Mouse (Mus musculus) limb, embryonic 11.5 days (tissue): ENCODE data around the gene Dnajb8. TPM values are rescaled to one million over a fixed set of nuclear protein-coding genes. Genes with fewer than 3 reads are reported as not detected.

ENCODE experiments used
- ATAC-seq: fragments of 200-750 bp; cut with Nextera tagmentation; 2 replicates; pipeline ENCODE4 v1.8.0; 2017; ENCODE audit warnings: low read depth; ENCODE audit not compliant: insufficient number of reproducible peaks, low FRiP score, low TSS enrichment
- DNase-seq: peaks from one replicate; pipeline ENCODE4 v3.0.0-alpha.2; 2015; ENCODE audit warnings: low spot score
- H3K27ac ChIP-seq: fragments of 300-500 bp; sonication (generic); replicated peaks from 2 replicates; pipeline ENCODE4 v1.5.1; 2014; ENCODE audit warnings: low read depth, mild to moderate bottlenecking, low read length
- H3K27me3 ChIP-seq: fragments of 300-500 bp; sonication (generic); 2 replicates; pipeline ENCODE4 v1.6.1; 2014; ENCODE audit warnings: mild to moderate bottlenecking, low read length, mixed read lengths; ENCODE audit not compliant: control insufficient read depth, insufficient read depth
- H3K36me3 ChIP-seq: fragments of 300-500 bp; sonication (generic); 2 replicates; pipeline ENCODE4 v1.6.1; 2014; ENCODE audit warnings: mild to moderate bottlenecking, low read length, moderate library complexity, mixed read lengths; ENCODE audit not compliant: control insufficient read depth, insufficient read depth
- H3K4me1 ChIP-seq: fragments of 300-500 bp; sonication (generic); 2 replicates; pipeline ENCODE4 v1.6.1; 2014; ENCODE audit warnings: low read length, mixed read lengths; ENCODE audit not compliant: control insufficient read depth, insufficient read depth
- H3K4me2 ChIP-seq: fragments of 300-500 bp; sonication (generic); 2 replicates; pipeline ENCODE4 v1.6.1; 2014; ENCODE audit warnings: low read depth, mild to moderate bottlenecking, moderate library complexity; ENCODE audit not compliant: severe bottlenecking
- H3K4me3 ChIP-seq: fragments of 300-500 bp; sonication (generic); 2 replicates; pipeline ENCODE4 v1.5.1; 2014; ENCODE audit warnings: low read depth, low read length
- H3K9ac ChIP-seq: fragments of 300-500 bp; sonication (generic); 2 replicates; pipeline ENCODE4 v1.6.1; 2014; ENCODE audit warnings: mild to moderate bottlenecking, low read length
- H3K9me3 ChIP-seq: fragments of 300-500 bp; sonication (generic); 2 replicates; pipeline ENCODE4 v1.6.1; 2016; ENCODE audit warnings: low read length; ENCODE audit not compliant: control insufficient read depth
- WGBS: fragments of 180-500 bp; shearing (Covaris S2); extraction: QIAGEN DNeasy Blood & Tissue Kit; methylation state at CpG from one replicate; pipeline ENCODE4 v1.1.7; 2014; 5-methylcytosine and 5-hydroxymethylcytosine counted together
- polyA plus RNA-seq: library from polyadenylated mRNA; unstranded; fragments of >200 nt; fragmentation: Nextera tagmentation; extraction: Ambion mirVana; gene quantifications from 2 replicates; pipeline ENCODE4 v1.2.1, GENCODE M21; 2014

The Dnajb8 gene
- polyA plus RNA-seq, 1 experiment from 2014 or later, result not detected

GRCm38 (mm10) chr6:88207403-88208033 is 14.6 kb upstream of the Dnajb8 start:
- no peak for ATAC-seq
- WGBS, result 82% methylated on average over 10 of the region's 10 CpGs
- H3K4me2 ChIP-seq, result no peak overlapping the region
- no peak overlapping the region for H3K4me3 ChIP-seq
- H3K9me3 ChIP-seq, result no peaks in the 10 kb centered on the region
- peaks cover 35% of the 10 kb centered on the region for H3K27me3 ChIP-seq
- no peak overlapping the region for H3K9ac ChIP-seq
- H3K36me3 ChIP-seq, result no peaks in the 10 kb centered on the region
- H3K27ac ChIP-seq, result no peak overlapping the region
- H3K4me1 ChIP-seq, result no peaks in the 10 kb centered on the region
- DNase-seq, result no peak

- no peak for ATAC-seq
- Histone ChIP-seq H3K27me3 (peaks cover 32% of the 10 kb centered on the region), H3K4me2 (no peak overlapping the region), H3K36me3 (no peaks in the 10 kb centered on the region), H3K4me3 (no peak overlapping the region), H3K4me1 (no peaks in the 10 kb centered on the region), H3K9me3 (no peaks in the 10 kb centered on the region), H3K27ac (no peak overlapping the region), H3K9ac (no peak overlapping the region)
- 91% methylated on average over 3 of the region's 3 CpGs for WGBS
- DNase-seq, result no peak
Measured at GRCm38 (mm10) chr6:88208321-88208720, 13.7 kb upstream of the Dnajb8 start.

DNA sequence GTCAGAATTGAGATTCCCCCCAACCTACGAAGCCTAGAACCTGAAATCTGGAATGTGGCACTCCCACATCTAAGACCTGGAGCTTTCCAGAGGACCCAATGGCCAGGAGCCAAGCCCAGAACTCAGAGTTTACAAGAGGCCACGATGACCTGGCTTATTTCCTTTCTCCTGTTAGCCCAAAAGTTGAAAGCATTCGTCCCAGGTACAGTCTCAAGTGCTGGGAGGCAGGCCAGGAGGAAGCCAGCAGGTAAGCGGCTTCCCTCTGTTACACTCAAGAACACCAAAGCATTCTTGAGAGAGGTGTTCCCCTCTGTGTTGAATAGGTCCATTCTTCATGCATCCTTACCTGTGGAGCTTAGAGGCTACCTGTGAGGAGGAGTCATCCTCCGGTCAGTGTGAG is 12.6 kb upstream of the Dnajb8 start:
- H3K27me3 ChIP-seq, result peaks cover 22% of the 10 kb centered on the region

GRCm38 (mm10) chr6:88210182-88210581 is 11.9 kb upstream of the Dnajb8 start:
- no peak overlapping the region for H3K4me2 ChIP-seq
- no peaks in the 10 kb centered on the region for H3K4me1 ChIP-seq
- WGBS, result 59% methylated on average over 3 of the region's 3 CpGs
- H3K4me3 ChIP-seq, result no peak overlapping the region
- H3K9me3 ChIP-seq, result no peaks in the 10 kb centered on the region
- no peak overlapping the region for H3K27ac ChIP-seq
- DNase-seq (no peak), ATAC-seq (no peak)
- H3K27me3 ChIP-seq, result peaks cover 15% of the 10 kb centered on the region
- H3K9ac ChIP-seq, result no peak overlapping the region
- no peaks in the 10 kb centered on the region for H3K36me3 ChIP-seq

More for the DNA sequence above, 12.6 kb upstream of the Dnajb8 start:
- DNase-seq (no peak), ATAC-seq (no peak)
- Histone ChIP-seq H3K4me3 (no peak overlapping the region), H3K4me1 (no peaks in the 10 kb centered on the region), H3K9me3 (no peaks in the 10 kb centered on the region), H3K9ac (no peak overlapping the region), H3K27ac (no peak overlapping the region), H3K4me2 (no peak overlapping the region), H3K36me3 (no peaks in the 10 kb centered on the region)
- 81% methylated on average over 5 of the region's 5 CpGs for WGBS

- Histone ChIP-seq H3K27me3 (no peaks in the 10 kb centered on the region), H3K4me2 (no peak overlapping the region), H3K36me3 (no peaks in the 10 kb centered on the region), H3K9ac (no peak overlapping the region), H3K27ac (no peak overlapping the region), H3K4me1 (no peaks in the 10 kb centered on the region), H3K4me3 (no peak overlapping the region), H3K9me3 (no peaks in the 10 kb centered on the region)
- DNase-seq (no peak), ATAC-seq (no peak)
- 52% methylated on average over 6 of the region's 6 CpGs for WGBS
Measured at GRCm38 (mm10) chr6:88215797-88216196, 6.3 kb upstream of the Dnajb8 start.

- Histone ChIP-seq H3K36me3 (no peaks in the 10 kb centered on the region), H3K27me3 (no peaks in the 10 kb centered on the region), H3K4me2 (no peak overlapping the region), H3K9me3 (no peaks in the 10 kb centered on the region), H3K9ac (no peak overlapping the region), H3K4me1 (no peaks in the 10 kb centered on the region), H3K4me3 (no peak overlapping the region), H3K27ac (no peak overlapping the region)
- DNase-seq, result no peak
- 79% methylated on average over 4 of the region's 4 CpGs for WGBS
- ATAC-seq, result no peak
Measured at GRCm38 (mm10) chr6:88216199-88216598, 5.9 kb upstream of the Dnajb8 start.

DNA sequence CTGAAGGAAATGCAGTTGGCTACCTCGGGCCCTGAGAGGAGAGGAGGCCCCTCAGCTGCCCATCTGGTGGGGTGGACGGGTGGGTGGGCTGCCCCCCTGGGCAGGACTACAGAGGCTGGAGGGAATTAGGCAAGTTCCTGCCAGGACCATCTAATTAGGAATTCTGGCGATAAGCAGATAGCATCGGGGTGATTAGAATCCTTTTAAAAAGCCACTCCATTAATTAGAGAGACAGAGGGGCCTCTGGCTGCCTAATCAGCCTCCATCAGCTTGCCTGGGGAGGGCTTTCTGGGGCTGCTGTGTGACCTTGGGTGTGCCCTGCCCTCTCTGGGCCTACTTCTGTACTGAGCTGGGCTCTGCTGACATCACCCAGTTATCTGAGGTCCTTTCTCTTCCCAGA is 3.0 kb upstream of the Dnajb8 start:
- no peak overlapping the region for H3K4me2 ChIP-seq
- ATAC-seq (no peak), DNase-seq (no peak)
- H3K36me3 ChIP-seq, result no peaks in the 10 kb centered on the region
- H3K9me3 ChIP-seq, result no peaks in the 10 kb centered on the region
- no peak overlapping the region for H3K9ac ChIP-seq
- H3K27me3 ChIP-seq, result no peaks in the 10 kb centered on the region
- no peak overlapping the region for H3K27ac ChIP-seq
- 11% methylated on average over 4 of the region's 4 CpGs for WGBS
- H3K4me1 ChIP-seq, result no peaks in the 10 kb centered on the region
- no peak overlapping the region for H3K4me3 ChIP-seq

- Histone ChIP-seq H3K4me3 (no peak overlapping the region), H3K9ac (no peak overlapping the region)
- 17% methylated on average over 5 of the region's 5 CpGs for WGBS
Measured at GRCm38 (mm10) chr6:88226570-88226994, 4.5 kb downstream of the Dnajb8 start.

DNA sequence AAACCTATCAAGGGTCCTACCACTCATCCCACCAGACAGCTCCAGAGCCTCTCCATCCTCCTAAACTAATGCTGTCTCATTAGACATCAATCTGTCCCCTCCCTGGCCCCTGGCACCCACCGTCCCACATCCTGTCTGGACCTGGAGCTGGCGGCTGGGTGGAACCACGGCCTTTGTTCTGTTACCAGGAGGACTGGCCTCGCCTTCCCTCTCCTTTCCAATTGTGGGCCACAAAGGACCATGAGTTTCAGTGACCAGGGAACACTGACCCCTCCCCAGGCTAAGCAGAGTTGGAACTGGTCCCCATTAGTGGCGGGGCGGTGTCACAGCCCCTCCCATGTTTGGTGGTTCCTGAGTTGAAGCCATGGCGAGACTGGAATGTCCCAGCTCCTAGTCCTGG is 5.5 kb downstream of the Dnajb8 start:
- no peak for ATAC-seq
- no peaks in the 10 kb centered on the region for H3K36me3 ChIP-seq
- H3K9me3 ChIP-seq, result no peaks in the 10 kb centered on the region
- 45% methylated on average over 7 of the region's 7 CpGs for WGBS
- peaks cover 3% of the 10 kb centered on the region; the same call in 1 of the 2 replicates for H3K4me1 ChIP-seq
- no peak overlapping the region for H3K4me3 ChIP-seq
- H3K27me3 ChIP-seq, result no peaks in the 10 kb centered on the region
- H3K4me2 ChIP-seq, result no peak overlapping the region
- no peak overlapping the region for H3K9ac ChIP-seq
- H3K27ac ChIP-seq, result no peak overlapping the region
- DNase-seq, result no peak

More at GRCm38 (mm10) chr6:88226570-88226994, 4.5 kb downstream of the Dnajb8 start:
- Histone ChIP-seq H3K9me3 (no peaks in the 10 kb centered on the region), H3K36me3 (no peaks in the 10 kb centered on the region), H3K4me1 (peaks cover 3% of the 10 kb centered on the region; the same call in 1 of the 2 replicates), H3K4me2 (no peak overlapping the region), H3K27ac (no peak overlapping the region), H3K27me3 (no peaks in the 10 kb centered on the region)
- no peak for DNase-seq
- ATAC-seq, result 0 out of 2 replicates have a peak, but pooled peaks have one; percentile 38
